Mouse (Mus musculus) thymus, adult 2 months (tissue): ENCODE results near the gene Grhpr.
"Not testable (repeated sequence)": the region's sequence is repeated elsewhere in the genome, so short reads cannot be mapped to it uniquely, and the experiment has no call there.

Experiments used
- CTCF ChIP-seq: fragments of 200-500 bp; IDR thresholded peaks from 2 replicates; pipeline ENCODE4 v1.5.1; 2012; ENCODE audit warnings: mild to moderate bottlenecking, control low read depth, low read length, moderate library complexity, borderline replicate concordance; ENCODE audit not compliant: control insufficient read depth, poor library complexity, insufficient read depth; ENCODE audit errors: extremely low read depth
- POLR2A ChIP-seq: fragments of 200-500 bp; IDR thresholded peaks from 2 replicates; pipeline ENCODE4 v1.6.1; 2012; ENCODE audit warnings: mild to moderate bottlenecking, low read length, control low read depth, moderate library complexity; ENCODE audit not compliant: control insufficient read depth, poor library complexity, insufficient read depth; ENCODE audit errors: extremely low read depth

DNA sequence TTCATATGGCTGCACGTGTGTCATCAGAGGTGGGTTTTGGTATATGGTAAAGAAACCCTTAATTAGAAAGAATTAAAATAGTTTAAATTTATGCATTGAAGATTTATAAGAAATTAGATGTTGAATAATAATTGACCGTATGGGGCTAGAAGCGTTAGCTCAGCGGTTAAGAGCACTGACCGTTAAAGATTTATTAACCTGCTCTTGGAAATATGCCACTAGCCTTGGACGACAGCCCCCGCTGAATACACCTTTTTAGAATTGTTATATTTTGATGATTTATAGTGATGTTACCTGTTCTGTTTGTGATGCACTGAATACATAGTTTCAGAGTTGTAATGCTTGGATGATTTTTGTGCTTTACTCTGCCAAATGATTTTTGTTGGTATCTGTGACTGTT, 58.4 kb downstream of the Grhpr start:
- TF ChIP-seq CTCF, POLR2A: not testable (repeated sequence)
